Mouse (Mus musculus) CH12.LX (cell line): ENCODE measurements around the gene Frrs1.

Experiments used
- BHLHE40 ChIP-seq: IDR thresholded peaks from 2 replicates; pipeline ENCODE4 v1.6.1; 2011; ENCODE audit warnings: mild to moderate bottlenecking, low read depth, low read length, improper control_type of control experiment
- CTCF ChIP-seq, 2 experiments: IDR thresholded peaks in 1 of 2; conservative IDR thresholded peaks in 1 of 2; 2 replicates each; pipeline ENCODE4 v1.5.1; 2011 to 2012; ENCODE audit warnings: low read depth in 2 of 2, low read length in 2 of 2, improper control_type of control experiment in 1 of 2, inconsistent platforms in 1 of 2, mild to moderate bottlenecking in 1 of 2, moderate library complexity in 1 of 2
- ETS1 ChIP-seq: conservative IDR thresholded peaks from 2 replicates; pipeline ENCODE4 v1.6.1; 2012; ENCODE audit warnings: low read depth, mild to moderate bottlenecking, inconsistent platforms, low read length, improper control_type of control experiment, moderate library complexity
- KAT2A ChIP-seq: IDR thresholded peaks from 2 replicates; pipeline ENCODE4 v1.6.1; 2012; ENCODE audit warnings: low read length, improper control_type of control experiment, inconsistent platforms; ENCODE audit not compliant: insufficient replicate concordance
- MAZ ChIP-seq: IDR thresholded peaks from 2 replicates; pipeline ENCODE4 v1.6.1; 2012; ENCODE audit warnings: low read depth, mild to moderate bottlenecking, inconsistent platforms, low read length, improper control_type of control experiment, moderate library complexity
- MYC ChIP-seq: IDR thresholded peaks from 2 replicates; pipeline ENCODE4 v1.6.1; 2011; ENCODE audit warnings: low read depth, mild to moderate bottlenecking, improper control_type of control experiment, low read length
- RCOR1 ChIP-seq: conservative IDR thresholded peaks from 2 replicates; pipeline ENCODE4 v1.6.1; 2012; ENCODE audit warnings: low read depth, mild to moderate bottlenecking, inconsistent platforms, low read length, improper control_type of control experiment
- USF1 ChIP-seq: IDR thresholded peaks from 2 replicates; pipeline ENCODE4 v1.6.1; 2014; ENCODE audit warnings: low read depth, mild to moderate bottlenecking, inconsistent platforms, low read length, improper control_type of control experiment
- ZNF384 ChIP-seq: IDR thresholded peaks from 2 replicates; pipeline ENCODE4 v1.6.1; 2012; ENCODE audit warnings: low read depth, low read length, improper control_type of control experiment, inconsistent platforms

- TF ChIP-seq USF1 (no peak), RCOR1 (no peak), BHLHE40 (no peak), KAT2A (no peak), MAZ (no peak), CTCF (conservative IDR thresholded peaks at IDR 0.05 in 1 of 2, IDR thresholded peaks at IDR 0.05 in 1 of 2; ENCODE audit: low read depth in 2 of 2, low read length in 2 of 2) (no peak), MYC (no peak), ZNF384 (no peak), ETS1 (no peak)
Measured at GRCm38 (mm10) chr3:116955061-116955460, 95.8 kb downstream of the Frrs1 start.
